Mouse (Mus musculus) midbrain, embryonic 14.5 days (tissue): ENCODE results near the gene Arl4d. TPM values are rescaled to one million over a fixed set of nuclear protein-coding genes. Genes with fewer than 3 reads are reported as not detected.
A peak's percentile ranks its signal among the peaks of the same experiment; 100 is the strongest.

Source experiments
- ATAC-seq: fragments of 200-750 bp; cut with Nextera tagmentation; 2 replicates; pipeline ENCODE4 v1.8.0; 2017; ENCODE audit warnings: moderate number of reproducible peaks, moderate library complexity; ENCODE audit not compliant: low FRiP score, low TSS enrichment
- DNase-seq: peaks from one replicate; pipeline ENCODE4 v3.0.0-alpha.2; 2015
- H3K27ac ChIP-seq: fragments of 300-500 bp; sonication (generic); replicated peaks from 2 replicates; pipeline ENCODE4 v1.5.1; 2014; ENCODE audit warnings: mild to moderate bottlenecking, low read depth, low read length, moderate library complexity
- H3K27me3 ChIP-seq: fragments of 300-500 bp; sonication (generic); 2 replicates; pipeline ENCODE4 v1.6.1; 2014; ENCODE audit warnings: low read length, control low read depth, mixed read lengths; ENCODE audit not compliant: control insufficient read depth, insufficient read depth
- H3K36me3 ChIP-seq: fragments of 300-500 bp; sonication (generic); 2 replicates; pipeline ENCODE4 v1.6.1; 2014; ENCODE audit warnings: low read length, control low read depth; ENCODE audit not compliant: control insufficient read depth, insufficient read depth
- H3K4me1 ChIP-seq: fragments of 300-500 bp; sonication (generic); 2 replicates; pipeline ENCODE4 v1.6.1; 2014; ENCODE audit warnings: mild to moderate bottlenecking, antibody characterized with exemption, low read length, control low read depth; ENCODE audit not compliant: control insufficient read depth, insufficient read depth
- H3K4me2 ChIP-seq: fragments of 300-500 bp; sonication (generic); 2 replicates; pipeline ENCODE4 v1.6.1; 2014; ENCODE audit warnings: mild to moderate bottlenecking, low read length, moderate library complexity
- H3K4me3 ChIP-seq: fragments of 300-500 bp; sonication (generic); replicated peaks from 2 replicates; pipeline ENCODE4 v1.5.1; 2014; ENCODE audit warnings: low read depth, low read length
- H3K9ac ChIP-seq: fragments of 300-500 bp; sonication (generic); replicated peaks from 2 replicates; pipeline ENCODE4 v1.6.1; 2014; ENCODE audit warnings: mild to moderate bottlenecking, low read length, moderate library complexity
- H3K9me3 ChIP-seq: fragments of 300-500 bp; sonication (generic); 2 replicates; pipeline ENCODE4 v1.6.1; 2016; ENCODE audit warnings: low read length, control low read depth, mixed read lengths; ENCODE audit not compliant: control insufficient read depth
- WGBS: fragments of 180-500 bp; shearing (Covaris S2); extraction: QIAGEN DNeasy Blood & Tissue Kit; methylation state at CpG from one replicate; pipeline ENCODE4 v1.1.7; 2014; 5-methylcytosine and 5-hydroxymethylcytosine counted together
- polyA plus RNA-seq: library from polyadenylated mRNA; unstranded; fragments of >200 nt; fragmentation: Nextera tagmentation; extraction: Ambion mirVana; gene quantifications from 2 replicates; pipeline ENCODE4 v1.2.1, GENCODE M21; 2014

Gene Arl4d
- polyA plus RNA-seq, 1 experiment from 2014 or later = 3.9 TPM

GRCm38 (mm10) chr11:101697156-101697861 is 32.0 kb downstream of the Arl4d start:
- ATAC-seq (no peak), DNase-seq (no peak)
- Histone ChIP-seq H3K9me3 (no peaks in the 10 kb centered on the region), H3K9ac (no peak overlapping the region), H3K27ac (peak overlapping the region; percentile 74; the same call in 1 of the 2 replicates), H3K27me3 (no peaks in the 10 kb centered on the region), H3K4me3 (no peak overlapping the region), H3K36me3 (no peaks in the 10 kb centered on the region), H3K4me2 (no peak overlapping the region), H3K4me1 (peaks cover 15% of the 10 kb centered on the region; the same call in 1 of the 2 replicates)
- 93% methylated on average over 9 of the region's 9 CpGs for WGBS

DNA sequence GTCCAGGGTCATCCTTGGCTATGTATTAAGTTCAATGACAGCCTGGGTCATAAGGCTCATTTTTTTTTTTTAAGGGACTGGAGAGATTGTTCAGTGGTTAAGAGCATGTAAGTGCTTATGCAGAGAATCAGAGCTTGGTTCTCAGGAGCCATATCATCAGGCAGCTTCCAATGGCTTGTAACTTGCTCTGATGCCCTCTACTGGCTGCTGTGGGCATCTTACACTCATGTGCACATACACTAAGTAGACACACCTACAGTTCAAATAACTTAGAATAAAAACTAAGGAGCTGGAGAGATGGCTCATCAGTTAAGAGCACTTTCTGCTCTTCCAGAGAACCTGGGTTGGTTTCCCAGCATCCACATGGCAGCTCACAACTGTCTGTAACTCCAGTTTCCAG is 32.8 kb downstream of the Arl4d start:
- Histone ChIP-seq H3K9me3 (no peaks in the 10 kb centered on the region), H3K27me3 (no peaks in the 10 kb centered on the region), H3K27ac (no peak overlapping the region), H3K4me1 (peaks cover 15% of the 10 kb centered on the region; the same call in 1 of the 2 replicates), H3K36me3 (no peaks in the 10 kb centered on the region), H3K9ac (no peak overlapping the region), H3K4me3 (no peak overlapping the region), H3K4me2 (no peak overlapping the region)
- DNase-seq = no peak
- ATAC-seq = no peak

GRCm38 (mm10) chr11:101699556-101699955 is 34.2 kb downstream of the Arl4d start:
- Histone ChIP-seq H3K4me2 (no peak overlapping the region), H3K9me3 (no peaks in the 10 kb centered on the region), H3K36me3 (no peaks in the 10 kb centered on the region), H3K27ac (no peak overlapping the region), H3K4me1 (peaks cover 15% of the 10 kb centered on the region; the same call in 1 of the 2 replicates), H3K4me3 (no peak overlapping the region), H3K27me3 (no peaks in the 10 kb centered on the region), H3K9ac (no peak overlapping the region)
- DNase-seq (no peak), ATAC-seq (no peak)
- WGBS = 86% methylated on average over 1 of the region's 1 CpGs

DNA sequence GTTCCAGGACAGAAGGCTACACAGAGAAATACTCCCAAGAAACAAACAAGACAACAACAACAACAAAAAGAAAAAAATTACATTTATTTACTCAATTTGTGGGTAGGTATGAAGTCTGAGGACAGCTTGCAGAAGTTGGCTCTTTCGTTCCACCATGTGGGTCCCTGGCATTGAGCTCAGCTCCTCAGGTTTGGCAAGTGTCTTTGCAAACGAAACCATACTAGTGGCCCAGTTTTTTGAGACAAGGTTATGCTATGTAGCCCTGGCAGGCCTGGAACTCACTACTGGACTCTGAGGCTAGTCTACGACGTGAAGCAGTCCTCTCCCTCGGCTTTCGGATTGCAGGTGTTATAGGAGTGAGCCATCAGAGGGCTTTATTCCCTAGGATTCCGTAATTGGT is 34.6 kb downstream of the Arl4d start:
- H3K4me1 ChIP-seq = peaks cover 15% of the 10 kb centered on the region; the same call in 1 of the 2 replicates
- no peaks in the 10 kb centered on the region for H3K9me3 ChIP-seq
- no peaks in the 10 kb centered on the region for H3K36me3 ChIP-seq
- H3K4me2 ChIP-seq = no peak overlapping the region
- H3K27ac ChIP-seq = no peak overlapping the region
- H3K4me3 ChIP-seq = no peak overlapping the region
- DNase-seq (no peak), ATAC-seq (no peak)
- H3K27me3 ChIP-seq = no peaks in the 10 kb centered on the region
- no peak overlapping the region for H3K9ac ChIP-seq
- whole genome bisulfite sequencing = 76% methylated on average over 7 of the region's 7 CpGs

GRCm38 (mm10) chr11:101700446-101700845 is 35.1 kb downstream of the Arl4d start:
- H3K27me3 ChIP-seq = no peaks in the 10 kb centered on the region
- WGBS = 66% methylated on average over 12 of the region's 12 CpGs
- H3K4me2 ChIP-seq = no peak overlapping the region
- H3K4me1 ChIP-seq = peaks cover 12% of the 10 kb centered on the region; the same call in 1 of the 2 replicates
- H3K9me3 ChIP-seq = no peaks in the 10 kb centered on the region
- no peak for DNase-seq
- no peaks in the 10 kb centered on the region for H3K36me3 ChIP-seq
- no peak overlapping the region for H3K4me3 ChIP-seq
- no peak overlapping the region for H3K27ac ChIP-seq
- ATAC-seq = no peak
- H3K9ac ChIP-seq = no peak overlapping the region

DNA sequence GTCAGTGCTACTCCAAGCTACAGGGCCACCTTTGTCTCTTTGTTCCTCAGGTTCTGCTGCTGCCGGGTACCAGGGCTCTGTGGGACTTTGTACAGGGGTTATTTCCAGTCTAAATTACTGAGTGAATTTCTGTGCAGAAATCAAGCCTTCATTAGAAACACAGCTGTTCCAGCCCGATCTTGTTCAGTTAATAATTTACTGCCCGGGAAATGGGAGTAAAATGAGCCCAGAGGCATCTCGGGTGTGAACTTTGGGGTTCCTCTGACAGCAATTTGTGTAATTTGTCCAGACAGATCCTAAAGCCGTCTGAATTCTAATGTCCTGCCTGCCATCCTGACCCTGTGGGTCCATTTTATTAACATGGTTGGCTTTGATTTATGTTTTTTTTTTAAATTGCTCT is 38.7 kb downstream of the Arl4d start:
- ATAC-seq (no peak), DNase-seq (peak; percentile 35)
- no peak overlapping the region for H3K27ac ChIP-seq
- H3K4me2 ChIP-seq = no peak overlapping the region
- no peak overlapping the region for H3K4me3 ChIP-seq
- H3K9me3 ChIP-seq = no peaks in the 10 kb centered on the region
- WGBS = 47% methylated on average over 5 of the region's 5 CpGs
- H3K36me3 ChIP-seq = no peaks in the 10 kb centered on the region
- H3K9ac ChIP-seq = no peak overlapping the region
- no peaks in the 10 kb centered on the region for H3K27me3 ChIP-seq
- H3K4me1 ChIP-seq = 0 out of 2 replicates have a peak, but pooled peaks cover 5% of the 10 kb centered on the region

- no peak overlapping the region for H3K9ac ChIP-seq
- H3K9me3 ChIP-seq = no peaks in the 10 kb centered on the region
- ATAC-seq (no peak), DNase-seq (no peak)
- no peak overlapping the region for H3K27ac ChIP-seq
- no peaks in the 10 kb centered on the region for H3K27me3 ChIP-seq
- H3K36me3 ChIP-seq = no peaks in the 10 kb centered on the region
- no peaks in the 10 kb centered on the region for H3K4me1 ChIP-seq
- H3K4me3 ChIP-seq = no peak overlapping the region
- H3K4me2 ChIP-seq = no peak overlapping the region
- 68% methylated on average over 10 of the region's 10 CpGs for WGBS
Measured at GRCm38 (mm10) chr11:101706764-101707448, 41.6 kb downstream of the Arl4d start.

GRCm38 (mm10) chr11:101708482-101708881 is 43.1 kb downstream of the Arl4d start:
- Histone ChIP-seq H3K27me3 (no peaks in the 10 kb centered on the region), H3K4me1 (no peaks in the 10 kb centered on the region), H3K4me2 (no peak overlapping the region), H3K9me3 (no peaks in the 10 kb centered on the region), H3K9ac (no peak overlapping the region), H3K27ac (no peak overlapping the region), H3K4me3 (no peak overlapping the region), H3K36me3 (no peaks in the 10 kb centered on the region)
- DNase-seq (no peak), ATAC-seq (no peak)
- WGBS = 70% methylated on average over 5 of the region's 5 CpGs

GRCm38 (mm10) chr11:101712811-101713210 is 47.5 kb downstream of the Arl4d start:
- WGBS = 86% methylated on average over 9 of the region's 9 CpGs
- H3K9ac ChIP-seq = no peak overlapping the region

More at GRCm38 (mm10) chr11:101712811-101713210, 47.5 kb downstream of the Arl4d start:
- no peaks in the 10 kb centered on the region for H3K4me1 ChIP-seq
- H3K27me3 ChIP-seq = no peaks in the 10 kb centered on the region
- DNase-seq (no peak), ATAC-seq (no peak)
- H3K4me3 ChIP-seq = no peak overlapping the region
- H3K4me2 ChIP-seq = no peak overlapping the region
- no peak overlapping the region for H3K27ac ChIP-seq
- no peaks in the 10 kb centered on the region for H3K9me3 ChIP-seq
- H3K36me3 ChIP-seq = no peaks in the 10 kb centered on the region
